Mouse (Mus musculus) frontal cortex, postnatal 36 days (tissue): Measurements from ENCODE around the gene Tbc1d1.

Experiments used
- DNase-seq, 2 experiments: peaks; one replicate each; pipeline ENCODE4 v3.0.0; 2022; ENCODE audit warnings: low spot score in 2 of 2

Gene Tbc1d1

DNA sequence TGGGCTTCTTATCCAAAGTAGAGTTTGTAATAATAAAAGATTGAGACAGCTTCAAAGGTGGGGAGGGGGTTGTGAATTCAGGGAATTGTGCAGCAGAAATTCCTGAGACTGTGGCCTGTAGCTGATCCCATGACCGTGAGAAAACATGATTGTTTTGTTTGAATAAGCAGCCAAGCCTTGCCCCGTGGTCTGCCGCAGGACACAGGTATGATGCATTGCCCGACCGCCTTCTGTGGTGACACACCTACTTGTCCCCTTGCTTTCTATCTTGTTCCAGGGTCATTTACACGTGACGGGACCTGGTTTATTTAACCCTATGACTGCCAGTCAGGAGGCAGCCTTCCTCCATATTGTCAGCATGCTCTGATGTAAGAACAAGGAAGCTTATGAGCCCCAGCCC is 123.6 kb downstream of the Tbc1d1 start:
- DNase-seq = no peak

DNA sequence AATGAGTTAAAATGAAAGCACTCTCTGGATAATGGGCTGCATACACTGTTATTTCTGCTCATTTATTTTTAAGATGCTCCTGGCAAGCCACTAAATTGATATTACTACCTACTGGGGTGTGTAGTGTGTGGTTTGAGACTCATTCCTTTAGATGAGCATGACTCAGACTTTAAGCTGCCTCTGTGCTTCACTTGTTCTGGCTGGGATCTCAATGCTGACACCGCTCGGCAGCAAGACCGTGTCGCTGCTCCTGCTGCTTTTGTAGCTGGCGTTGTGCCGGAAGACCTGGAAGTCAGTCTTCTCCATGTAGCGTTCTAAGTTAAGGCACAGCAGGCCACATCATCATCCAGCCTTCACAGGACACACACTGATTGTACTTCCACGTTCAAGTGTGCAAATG is 124.1 kb downstream of the Tbc1d1 start:
- peak in 1 of 2 experiments; percentile 40 for DNase-seq

DNA sequence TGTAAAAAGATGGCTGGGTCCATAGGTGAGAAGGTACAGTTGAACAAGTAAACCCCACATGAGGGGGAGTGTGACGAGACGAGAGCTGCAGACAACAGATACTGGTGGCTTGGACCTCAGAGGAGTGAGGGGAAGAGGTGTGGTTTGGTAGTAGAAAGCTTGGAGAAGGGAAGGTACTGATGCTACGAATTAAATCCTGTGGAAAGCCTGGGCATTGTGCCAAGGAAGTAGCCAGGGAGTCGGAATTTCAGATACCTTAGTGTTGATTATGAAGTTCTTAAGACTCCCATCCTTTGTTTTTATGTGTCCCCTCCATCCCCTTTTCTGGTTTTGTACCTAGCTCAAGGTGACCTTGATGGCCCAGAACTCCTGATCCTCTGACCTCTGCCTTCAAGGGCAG is 124.5 kb downstream of the Tbc1d1 start:
- DNase-seq = no peak

DNA sequence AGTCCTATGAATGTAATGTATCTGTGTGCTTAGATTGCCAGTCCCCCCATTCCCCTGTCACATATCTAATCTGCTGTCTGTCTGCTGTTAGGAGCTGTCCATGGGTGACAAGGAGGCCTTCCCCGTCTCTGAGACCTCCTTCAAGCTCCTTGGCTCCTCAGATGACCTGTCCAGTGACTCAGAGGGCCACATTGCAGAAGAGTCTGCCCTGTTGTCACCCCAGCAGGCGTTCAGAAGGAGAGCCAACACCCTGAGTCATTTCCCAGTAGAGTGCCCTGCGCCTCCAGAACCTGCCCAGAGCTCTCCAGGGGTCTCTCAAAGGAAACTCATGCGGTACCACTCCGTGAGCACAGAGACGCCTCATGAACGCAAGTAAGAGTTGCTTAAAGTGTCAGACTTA is 125.6 kb downstream of the Tbc1d1 start:
- no peak for DNase-seq

DNA sequence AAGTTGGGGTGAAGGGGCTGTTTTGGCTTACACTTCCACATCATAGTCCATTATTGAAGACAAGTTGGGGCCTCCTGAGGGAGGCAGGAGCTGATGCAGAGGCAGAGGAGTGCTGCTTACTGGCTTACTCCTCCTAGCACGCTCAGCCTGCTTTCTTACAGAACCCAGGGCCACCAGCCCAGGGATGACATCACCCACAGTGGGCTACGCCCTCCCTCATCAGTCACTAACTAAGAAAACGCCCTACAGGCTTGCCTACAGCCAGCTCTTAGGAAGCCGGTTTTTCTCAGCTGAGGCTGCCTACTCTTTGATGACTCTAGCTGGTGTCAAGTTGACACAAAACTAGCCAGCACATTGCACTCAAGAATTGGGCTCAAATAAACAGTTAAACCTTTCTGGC is 126.5 kb downstream of the Tbc1d1 start:
- no peak for DNase-seq

DNA sequence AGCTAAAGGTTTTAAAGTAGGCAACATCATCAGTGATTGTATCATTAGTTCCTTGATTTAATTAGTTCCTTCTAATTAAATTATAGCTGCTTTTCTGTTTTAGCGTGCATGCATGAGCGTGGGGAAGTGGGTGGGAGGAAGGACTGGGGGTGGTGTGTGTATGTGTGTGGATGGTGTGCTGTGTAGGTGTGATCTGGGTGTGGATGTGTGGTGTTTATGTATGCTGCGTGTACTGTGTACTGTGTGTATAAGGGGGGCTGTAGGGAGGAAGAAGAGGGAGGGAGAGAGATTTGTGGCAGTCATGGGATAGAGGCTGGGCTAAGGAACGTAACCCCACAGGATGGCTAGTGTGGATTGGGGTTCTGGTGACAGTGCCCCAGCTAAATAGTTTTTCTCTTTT is 129.2 kb downstream of the Tbc1d1 start:
- DNase-seq = no peak

DNA sequence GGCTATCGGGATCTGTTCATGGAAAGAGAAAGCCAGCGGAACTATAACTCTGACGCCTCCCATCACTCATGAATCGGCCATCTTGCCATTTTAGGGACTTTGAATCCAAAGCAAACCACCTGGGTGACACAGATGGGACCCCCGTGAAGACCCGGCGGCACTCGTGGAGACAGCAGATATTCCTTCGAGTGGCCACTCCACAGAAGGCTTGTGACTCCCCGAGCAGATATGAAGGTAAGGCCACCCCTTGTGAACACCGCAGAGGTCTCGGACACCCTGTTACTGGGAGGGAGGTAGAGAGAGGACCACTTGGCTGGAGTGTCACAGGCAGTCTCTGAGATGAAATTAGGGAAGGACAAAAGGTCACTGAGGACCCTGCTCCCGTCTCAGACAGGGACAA is 129.7 kb downstream of the Tbc1d1 start:
- DNase-seq = no peak

DNA sequence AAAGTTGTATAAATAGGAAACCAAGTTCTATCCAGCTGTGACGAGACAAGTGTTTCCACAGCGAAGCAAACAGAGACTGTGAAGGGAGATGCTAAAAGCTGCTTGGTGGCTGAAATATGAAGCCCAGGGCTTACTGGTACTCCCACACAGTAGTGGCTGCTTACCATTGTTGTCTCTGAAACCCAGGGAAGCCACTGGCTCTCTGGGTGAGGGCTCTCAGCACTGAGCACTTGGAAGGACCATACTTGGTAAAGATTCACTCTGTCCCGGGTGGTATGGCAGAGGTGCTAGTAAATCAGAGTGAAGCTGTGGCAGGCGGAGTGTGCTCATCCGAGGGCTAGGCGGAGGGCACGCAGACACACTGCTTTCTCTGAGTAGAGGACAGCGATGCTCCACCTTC is 131.2 kb downstream of the Tbc1d1 start:
- DNase-seq = no peak

DNA sequence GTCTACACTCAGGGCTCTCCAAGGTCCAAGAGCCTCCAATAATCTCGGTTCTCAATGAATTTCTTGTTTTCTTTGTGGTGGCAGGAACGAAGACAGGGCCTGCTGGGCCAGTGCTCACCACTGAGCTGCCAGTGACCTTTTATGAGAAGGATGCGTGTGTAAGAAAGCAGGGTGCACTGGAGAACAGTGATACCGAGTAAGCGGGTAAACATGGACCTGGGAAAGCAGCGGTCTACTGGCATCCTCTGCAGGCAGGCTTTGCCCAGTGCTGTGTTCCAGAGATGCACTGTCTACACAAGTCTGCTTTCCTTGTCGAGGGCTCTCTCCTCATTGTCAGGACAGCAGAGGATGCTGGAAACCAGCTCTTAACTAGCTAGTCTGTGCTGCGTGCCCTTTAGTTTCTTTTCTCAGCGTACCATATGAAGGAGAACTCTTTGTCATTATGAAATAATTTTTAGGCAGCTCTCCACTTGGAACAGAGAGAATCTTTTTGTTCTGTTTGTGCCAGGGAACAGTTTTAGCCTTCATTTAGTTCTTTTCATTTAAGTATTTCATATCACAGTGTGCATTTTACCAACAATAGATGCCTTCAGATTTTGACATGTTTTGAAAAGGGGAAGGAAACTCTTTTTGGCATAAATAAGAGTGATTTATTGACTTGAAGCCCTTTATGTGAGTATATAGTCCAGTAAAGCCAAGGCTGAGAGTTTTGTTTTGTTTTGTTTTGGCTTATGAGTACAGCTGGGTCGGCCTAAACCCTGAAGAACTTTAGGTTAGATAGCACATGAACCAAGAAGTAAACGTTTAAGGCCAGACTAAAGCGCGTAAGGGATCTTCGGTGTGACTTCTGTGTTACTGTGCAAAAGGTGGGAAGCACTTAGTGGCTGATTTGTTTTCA is 132.2 kb downstream of the Tbc1d1 start:
- no peak for DNase-seq

DNA sequence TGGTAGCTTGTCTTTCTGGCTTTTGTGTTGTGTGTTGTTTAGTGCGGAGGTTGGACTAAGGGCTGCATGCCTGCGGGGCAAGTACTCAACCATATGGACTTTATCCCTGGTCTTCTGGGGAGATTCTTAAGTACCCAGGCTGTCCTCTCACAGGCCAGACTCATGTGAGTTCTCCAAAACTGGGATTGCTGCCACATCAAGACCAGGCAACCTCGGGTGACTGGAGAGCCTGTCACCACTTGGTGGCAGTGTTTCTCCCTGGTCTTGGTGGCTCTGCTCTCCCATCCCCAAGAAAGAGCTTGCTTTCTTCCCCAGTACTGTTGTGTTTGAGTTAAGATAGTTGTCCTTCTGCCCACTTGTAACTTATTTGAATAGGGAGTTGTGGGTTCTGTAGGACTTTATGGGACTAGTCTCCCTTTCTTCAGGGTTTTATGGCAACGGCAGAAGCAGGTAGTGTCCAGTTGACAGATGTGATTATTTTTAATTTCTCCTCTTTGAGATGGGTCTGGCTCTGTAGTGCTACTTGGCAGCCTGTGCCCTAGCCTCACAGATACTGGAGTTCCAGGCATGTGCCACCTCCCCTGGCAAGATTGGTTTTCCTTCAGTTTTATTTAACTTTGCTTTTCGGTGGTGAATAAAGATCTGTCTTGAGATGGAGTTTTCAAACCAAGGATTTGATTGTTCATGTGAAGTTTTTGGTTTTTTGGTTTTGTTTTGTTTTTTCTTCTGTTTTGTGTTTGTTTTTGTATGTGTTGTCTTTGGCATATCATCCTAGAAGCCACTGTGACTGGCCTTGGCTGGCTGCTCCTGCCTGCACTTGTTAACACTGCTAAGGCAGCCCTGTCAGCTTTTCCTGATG is 133.3 kb downstream of the Tbc1d1 start:
- DNase-seq = peak; percentile 77 to 88

DNA sequence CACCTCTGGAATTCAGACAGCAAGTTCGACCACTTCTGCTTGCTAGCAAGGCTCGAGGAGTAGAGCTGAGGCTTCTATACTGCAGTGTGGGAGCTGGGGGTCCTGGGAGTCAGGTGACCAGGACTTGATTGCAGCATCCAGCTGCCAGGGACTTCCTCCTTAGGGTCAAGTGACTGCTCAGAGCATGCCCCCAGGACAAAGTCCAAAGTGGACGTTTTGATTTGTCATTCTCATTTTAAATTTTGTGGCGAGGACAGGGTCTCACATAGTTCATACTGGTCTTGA is 133.9 kb downstream of the Tbc1d1 start:
- DNase-seq = no peak

DNA sequence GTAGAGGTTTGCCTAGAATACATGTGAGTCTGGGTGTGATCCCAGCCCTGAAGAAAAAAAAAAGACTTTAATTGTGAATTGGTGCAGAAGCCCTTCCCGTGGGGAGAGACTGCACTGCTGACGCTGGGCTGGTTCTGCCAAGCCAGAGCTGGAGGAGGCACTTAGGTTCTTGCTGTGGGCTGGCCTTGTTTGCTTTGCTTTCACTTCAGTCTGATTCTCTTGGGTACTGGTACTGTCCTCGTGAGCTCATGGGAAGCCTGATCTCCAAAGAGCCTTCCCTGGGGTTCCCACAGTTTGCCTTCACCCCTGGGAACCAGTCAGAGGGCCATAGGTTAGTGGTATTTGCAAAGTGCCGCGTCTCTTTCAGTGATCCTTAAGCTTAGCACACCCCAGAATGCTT is 135.6 kb downstream of the Tbc1d1 start:
- no peak for DNase-seq

DNA sequence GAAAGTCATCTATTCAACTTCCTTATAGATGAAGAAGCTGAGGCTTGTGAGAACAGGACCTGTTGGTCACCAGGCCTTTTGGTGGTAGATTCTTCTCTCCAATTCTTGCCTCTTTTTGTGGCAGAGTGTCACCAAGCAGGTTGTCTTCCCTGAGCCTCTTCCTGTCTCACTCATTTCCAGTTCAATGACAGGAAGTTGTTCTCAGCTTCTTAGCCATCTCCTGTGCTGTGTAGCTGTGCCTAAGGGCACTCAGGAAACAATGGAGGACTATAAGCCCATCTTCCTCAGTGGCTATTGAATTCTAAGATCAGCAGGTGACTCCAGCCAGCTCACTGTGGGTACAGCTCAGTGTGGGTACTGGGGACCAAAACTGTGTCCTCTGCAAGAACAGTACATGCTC is 139.5 kb downstream of the Tbc1d1 start:
- no peak for DNase-seq

DNA sequence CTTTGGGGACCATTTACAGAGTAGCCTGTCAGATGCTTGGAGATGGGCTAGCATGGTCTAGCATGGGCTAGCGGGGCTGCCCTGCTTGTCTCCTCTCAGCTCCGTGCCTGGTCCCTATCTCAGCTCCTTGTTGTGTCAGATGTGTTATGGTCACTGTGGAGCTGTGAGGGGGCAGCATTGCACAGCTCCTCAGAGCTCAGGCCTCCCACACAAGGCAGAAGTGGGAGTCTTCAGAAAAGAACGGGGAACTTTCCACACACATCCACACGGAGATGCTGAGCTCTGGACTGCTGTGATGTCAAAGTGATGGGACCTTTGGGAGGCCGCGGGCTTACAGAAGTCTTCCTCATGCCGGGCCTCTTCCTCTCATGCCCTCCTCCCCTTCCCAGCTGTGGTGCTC is 140.2 kb downstream of the Tbc1d1 start:
- DNase-seq = no peak

DNA sequence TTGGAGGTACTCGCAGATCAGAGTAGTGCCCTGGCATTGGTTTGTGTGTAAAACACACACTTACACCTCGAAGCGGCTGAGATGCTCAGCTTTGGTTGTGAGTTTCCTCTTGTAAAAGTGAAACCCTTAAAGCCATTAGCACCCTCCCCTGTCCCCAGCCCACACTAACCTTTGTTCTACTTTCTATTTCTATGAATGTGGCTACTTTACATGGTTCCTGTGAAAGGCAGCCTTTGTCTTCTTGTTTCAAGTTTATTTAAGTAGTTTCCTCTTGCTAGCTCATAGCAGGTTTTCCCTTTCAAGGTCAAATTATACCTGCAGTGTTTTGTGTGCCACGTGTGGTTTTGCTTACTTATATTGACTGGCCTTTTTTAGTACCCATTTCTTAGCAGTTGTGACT is 141.0 kb downstream of the Tbc1d1 start:
- no peak for DNase-seq

DNA sequence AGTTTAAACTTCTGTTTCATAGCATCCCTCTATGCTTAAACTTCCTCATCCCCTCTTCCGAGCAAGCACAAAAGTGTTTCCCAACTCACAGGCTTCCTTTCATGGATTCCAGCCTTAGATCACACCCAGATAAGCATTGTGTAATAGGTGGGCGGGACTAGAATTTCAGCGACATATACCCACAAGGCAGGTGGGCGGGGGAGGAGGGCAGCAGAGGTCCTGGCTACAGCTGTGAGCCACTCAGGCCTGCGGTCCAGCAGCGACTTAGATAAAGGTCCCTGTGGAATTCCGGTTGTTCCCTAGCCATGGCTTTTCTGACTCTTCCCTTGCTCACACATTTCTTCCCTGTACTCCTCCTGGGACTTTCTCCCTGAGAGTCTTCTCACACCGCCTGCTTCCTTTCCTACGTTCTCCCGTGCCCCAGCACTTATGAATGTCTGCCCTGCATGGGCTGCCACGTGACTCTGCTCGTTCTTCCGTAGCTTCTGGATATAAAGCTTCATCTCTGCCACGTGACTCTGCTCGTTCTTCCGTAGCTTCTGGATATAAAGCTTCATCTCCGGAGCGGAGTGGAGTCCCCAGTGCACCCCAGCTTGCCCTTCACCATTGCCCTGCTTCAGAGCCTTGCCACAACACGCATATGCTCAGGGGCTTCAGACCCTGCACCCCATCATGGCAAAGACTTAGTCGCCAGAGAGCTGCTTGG is 142.4 kb downstream of the Tbc1d1 start:
- no peak for DNase-seq

DNA sequence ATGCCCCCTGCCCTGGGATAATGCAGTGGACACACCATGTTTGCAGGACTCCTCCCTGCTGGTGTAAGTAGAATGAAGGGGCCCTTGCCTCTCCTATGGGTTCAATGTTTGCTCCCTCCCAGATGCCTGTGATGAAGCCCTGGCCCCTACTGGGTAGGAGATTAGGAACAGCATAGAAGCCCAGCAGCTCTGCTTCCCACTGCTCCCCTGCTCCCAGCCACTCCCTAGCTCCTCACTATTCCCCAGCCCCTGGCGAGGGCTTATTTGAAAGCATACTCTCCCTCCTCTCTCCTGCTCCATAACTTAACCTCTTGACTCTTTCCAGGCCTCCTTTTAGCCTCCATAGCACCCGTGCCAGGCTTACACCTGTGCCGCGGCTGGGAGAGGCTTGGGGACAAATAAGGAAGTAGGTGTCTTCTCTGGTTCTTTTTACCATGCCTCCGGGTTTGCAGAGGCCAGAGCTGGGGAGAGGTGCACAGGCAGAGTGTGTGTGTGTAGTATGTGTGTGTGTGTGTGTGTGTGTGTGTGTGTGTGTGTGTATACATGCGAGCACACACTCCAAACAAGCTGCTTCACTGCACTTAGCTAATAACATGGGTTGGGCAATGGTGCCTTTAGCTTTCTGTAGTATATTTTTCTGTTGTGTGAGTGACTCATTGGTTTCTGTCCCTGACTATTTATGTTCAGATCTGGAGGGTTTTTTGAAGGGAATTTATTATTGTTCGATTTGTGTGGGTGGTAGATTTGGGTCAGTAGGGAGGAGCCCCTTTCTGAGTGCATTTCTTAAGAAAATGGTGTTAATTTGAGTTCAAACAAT is 143.6 kb downstream of the Tbc1d1 start:
- DNase-seq = no peak

DNA sequence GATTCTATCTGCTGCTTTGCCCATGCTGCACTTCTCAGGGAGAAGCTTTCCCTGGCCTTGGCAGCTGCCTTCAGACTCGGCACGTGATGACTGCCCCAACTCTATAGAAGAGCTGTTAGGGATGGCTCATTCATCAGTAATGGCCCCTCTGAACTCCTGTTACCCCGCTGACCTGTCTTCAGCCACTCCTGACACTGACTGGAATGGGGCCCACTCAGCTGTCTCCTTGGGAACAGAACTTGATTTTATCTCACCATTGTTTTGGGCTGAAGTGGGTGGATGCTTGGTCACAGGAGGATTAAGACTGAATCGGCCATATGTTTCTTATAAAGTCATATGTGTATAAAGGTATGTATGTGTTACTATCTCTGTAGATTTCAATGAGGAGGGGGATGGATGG is 145.1 kb downstream of the Tbc1d1 start:
- no peak for DNase-seq

DNA sequence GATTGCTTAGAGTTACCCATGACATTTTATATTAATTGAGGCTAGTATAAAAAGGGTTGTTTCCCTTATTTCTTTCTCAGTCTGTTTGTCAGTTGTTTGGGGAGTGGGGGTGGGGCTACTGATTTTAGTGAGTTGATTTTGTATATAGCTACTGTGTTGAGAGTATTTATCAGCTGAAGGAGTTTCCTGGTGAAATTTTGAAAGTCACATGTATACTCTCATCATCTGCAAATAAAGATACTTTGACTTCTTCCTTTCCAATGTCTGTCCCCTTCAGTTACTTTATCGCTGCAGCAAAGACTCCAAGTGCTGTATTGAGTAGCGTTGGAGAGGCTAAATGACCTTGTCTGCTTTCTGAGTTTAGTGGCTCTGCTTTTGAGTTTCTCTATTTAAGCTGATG is 151.2 kb downstream of the Tbc1d1 start:
- DNase-seq = no peak

DNA sequence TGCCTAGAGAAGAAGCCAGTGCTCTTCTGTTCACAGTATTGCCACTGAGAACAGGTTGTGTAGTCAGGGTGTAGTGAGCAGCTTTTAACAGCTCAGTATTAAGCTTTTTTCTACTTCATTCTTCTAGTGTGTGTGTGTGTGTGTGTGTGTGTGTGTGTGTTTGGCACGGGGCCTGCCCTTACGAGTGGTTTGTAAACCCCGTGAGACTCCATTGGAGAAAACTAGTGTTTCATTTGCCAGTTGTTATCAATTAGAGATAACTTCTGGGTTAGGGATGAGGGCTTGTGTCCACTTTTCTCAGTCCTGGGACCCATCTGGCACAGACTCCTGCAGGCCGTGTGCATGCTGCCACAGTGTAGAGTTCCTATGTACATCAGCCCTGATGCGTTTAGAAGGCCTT is 156.2 kb downstream of the Tbc1d1 start:
- no peak for DNase-seq

DNA sequence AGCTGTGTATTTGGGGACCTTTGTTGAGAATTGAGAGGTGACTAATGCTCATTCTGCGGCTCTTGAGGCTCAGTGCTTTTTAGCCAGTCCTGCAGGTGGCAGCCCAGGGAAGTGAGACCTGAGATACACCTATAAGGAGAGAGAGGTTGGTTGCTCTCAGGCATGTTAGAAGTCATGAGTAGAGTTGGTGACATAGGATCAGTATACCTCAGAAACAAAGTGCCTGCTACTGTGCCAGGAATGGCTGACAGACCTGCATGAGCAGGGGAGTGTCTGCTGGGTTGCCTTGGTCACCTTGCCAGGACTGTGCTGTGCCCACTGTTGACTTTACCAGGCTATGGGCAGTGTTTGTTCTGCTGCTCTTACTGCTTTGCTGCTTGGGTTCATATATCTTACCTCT is 157.4 kb downstream of the Tbc1d1 start:
- no peak for DNase-seq
